Mouse (Mus musculus) intestine, postnatal 0 days (tissue): ENCODE data around the gene Ntng1. TPM values are rescaled to one million over a fixed set of nuclear protein-coding genes. Genes with fewer than 3 reads are reported as not detected.

Experiments
- ATAC-seq: fragments of 200-750 bp; cut with Nextera tagmentation; 2 replicates; pipeline ENCODE4 v1.8.0; 2017; ENCODE audit warnings: mild to moderate bottlenecking, moderate TSS enrichment, moderate library complexity
- H3K27ac ChIP-seq: fragments of 300-500 bp; sonication (generic); 2 replicates; pipeline ENCODE4 v1.5.1; 2014; ENCODE audit warnings: mild to moderate bottlenecking, low read depth, low read length, moderate library complexity
- H3K27me3 ChIP-seq: fragments of 300-500 bp; sonication (generic); replicated peaks from 2 replicates; pipeline ENCODE4 v1.6.1; 2014; ENCODE audit warnings: low read length, mixed read lengths; ENCODE audit not compliant: control insufficient read depth, insufficient read depth
- H3K36me3 ChIP-seq: fragments of 300-500 bp; sonication (generic); 2 replicates; pipeline ENCODE4 v1.6.1; 2014; ENCODE audit warnings: mild to moderate bottlenecking, moderate library complexity; ENCODE audit not compliant: control insufficient read depth, insufficient read depth
- H3K4me1 ChIP-seq: fragments of 300-500 bp; sonication (generic); replicated peaks from 2 replicates; pipeline ENCODE4 v1.6.1; 2014; ENCODE audit warnings: antibody characterized with exemption, low read length, mixed read lengths; ENCODE audit not compliant: control insufficient read depth, insufficient read depth
- H3K4me2 ChIP-seq: fragments of 300-500 bp; sonication (generic); replicated peaks from 2 replicates; pipeline ENCODE4 v1.6.1; 2014; ENCODE audit warnings: low read depth, mild to moderate bottlenecking, moderate library complexity
- H3K4me3 ChIP-seq: fragments of 300-500 bp; sonication (generic); 2 replicates; pipeline ENCODE4 v1.5.1; 2014; ENCODE audit warnings: low read depth, low read length
- H3K9ac ChIP-seq: fragments of 300-500 bp; sonication (generic); 2 replicates; pipeline ENCODE4 v1.6.1; 2014; ENCODE audit warnings: mild to moderate bottlenecking, low read depth, low read length
- H3K9me3 ChIP-seq: fragments of 300-500 bp; sonication (generic); 2 replicates; pipeline ENCODE4 v1.6.1; 2016; ENCODE audit warnings: mixed run types; ENCODE audit not compliant: control insufficient read depth
- CTCF ChIP-seq: sonication (generic); IDR thresholded peaks from 2 replicates; pipeline ENCODE4 v1.5.1; 2016; ENCODE audit warnings: low read depth, mild to moderate bottlenecking, control low read depth, antibody characterized with exemption, moderate library complexity
- WGBS: fragments of 180-500 bp; shearing (Covaris S2); extraction: QIAGEN DNeasy Blood & Tissue Kit; methylation state at CpG from one replicate; pipeline ENCODE4 v1.1.7; 2014; 5-methylcytosine and 5-hydroxymethylcytosine counted together
- polyA plus RNA-seq: library from polyadenylated mRNA; unstranded; fragments of >200 nt; fragmentation: Nextera tagmentation; extraction: Ambion mirVana; gene quantifications from 2 replicates; pipeline ENCODE4 v1.2.1, GENCODE M21; 2015

Gene Ntng1
- polyA plus RNA-seq, 1 experiment from 2014 or later = 0.38 TPM

DNA sequence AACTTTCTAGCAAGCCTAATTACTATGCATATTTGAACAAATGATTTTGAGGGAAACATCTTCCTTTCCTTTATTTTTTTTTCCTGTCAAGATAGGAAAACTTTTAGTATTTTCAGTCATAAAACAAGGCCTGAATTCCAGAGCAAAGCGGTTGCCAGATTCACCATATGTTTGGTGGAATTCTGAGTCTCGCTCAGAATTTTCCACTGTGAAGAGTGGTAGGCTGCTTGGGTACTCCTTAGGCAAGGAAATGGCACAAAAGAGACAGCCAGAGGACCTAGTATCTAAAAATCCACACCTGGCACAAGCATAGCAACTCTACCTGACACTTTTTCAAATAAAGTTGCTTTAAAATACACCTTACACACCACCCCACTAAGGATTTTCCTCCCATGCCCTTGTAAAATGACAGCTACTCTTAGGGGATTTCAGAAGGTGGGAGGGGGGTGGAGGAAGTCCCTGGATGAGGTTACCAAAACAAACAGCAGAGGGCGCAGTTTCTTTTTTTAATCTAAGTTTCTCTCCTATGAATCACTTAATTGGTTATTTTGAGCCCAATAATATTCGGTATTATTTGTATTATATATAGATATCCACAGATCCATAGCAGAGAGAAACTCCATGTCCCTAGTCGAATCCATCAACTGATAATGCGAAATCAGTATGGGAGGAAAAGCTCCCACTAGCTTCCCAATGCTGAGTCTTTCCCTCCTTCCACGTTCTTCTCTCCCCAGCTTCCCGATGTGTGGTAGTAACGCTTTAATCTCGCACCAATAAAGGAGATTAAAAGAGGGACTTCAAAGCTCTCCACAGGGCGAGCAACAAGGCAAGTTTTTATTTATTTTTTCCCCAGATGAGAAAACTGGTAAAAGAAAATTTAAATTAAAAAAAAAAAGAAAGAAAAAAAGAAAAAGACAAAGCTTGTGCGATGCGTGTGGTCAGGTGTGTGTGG is 2.2 kb downstream of the Ntng1 start:
- Histone ChIP-seq H3K9ac (no peak overlapping the region), H3K4me3 (peak overlapping the region; percentile 63), H3K36me3 (no peaks in the 10 kb centered on the region), H3K9me3 (no peaks in the 10 kb centered on the region), H3K4me1 (peaks cover 7% of the 10 kb centered on the region; the same call in 1 of the 2 replicates), H3K4me2 (peak overlapping the region; percentile 92), H3K27me3 (peaks cover 24% of the 10 kb centered on the region), H3K27ac (no peak overlapping the region)
- ATAC-seq = no peak
- TF ChIP-seq CTCF = peak; percentile 61
- WGBS = 4% methylated on average over 13 of the region's 13 CpGs

DNA sequence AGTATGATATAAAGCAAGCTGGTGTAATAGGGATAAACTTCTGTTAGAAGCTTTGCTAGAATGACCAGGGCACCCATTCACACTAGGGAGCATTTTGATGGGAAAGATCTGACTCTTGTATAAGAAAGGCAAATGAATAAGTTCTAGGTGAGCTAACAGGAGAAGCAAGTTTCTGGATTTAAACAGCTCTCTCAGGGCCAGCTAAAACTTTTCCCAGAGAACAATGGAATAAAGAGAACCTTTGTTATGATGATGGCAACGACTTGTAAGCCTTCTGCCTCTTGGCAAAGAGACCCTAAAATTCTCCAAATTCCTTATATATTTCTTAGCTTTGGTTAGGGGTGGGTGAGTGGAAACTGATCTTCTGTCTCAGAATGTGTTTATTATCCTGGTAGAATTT is 7.7 kb downstream of the Ntng1 start:
- 26% methylated on average over 1 of the region's 1 CpGs for WGBS
- no peaks in the 10 kb centered on the region for H3K27me3 ChIP-seq
- no peak overlapping the region for H3K9ac ChIP-seq
- H3K4me2 ChIP-seq = no peak overlapping the region
- H3K9me3 ChIP-seq = no peaks in the 10 kb centered on the region
- H3K4me3 ChIP-seq = no peak overlapping the region
- no peak for TF ChIP-seq CTCF
- ATAC-seq = no peak
- no peaks in the 10 kb centered on the region for H3K4me1 ChIP-seq
- H3K27ac ChIP-seq = no peak overlapping the region
- no peaks in the 10 kb centered on the region for H3K36me3 ChIP-seq

DNA sequence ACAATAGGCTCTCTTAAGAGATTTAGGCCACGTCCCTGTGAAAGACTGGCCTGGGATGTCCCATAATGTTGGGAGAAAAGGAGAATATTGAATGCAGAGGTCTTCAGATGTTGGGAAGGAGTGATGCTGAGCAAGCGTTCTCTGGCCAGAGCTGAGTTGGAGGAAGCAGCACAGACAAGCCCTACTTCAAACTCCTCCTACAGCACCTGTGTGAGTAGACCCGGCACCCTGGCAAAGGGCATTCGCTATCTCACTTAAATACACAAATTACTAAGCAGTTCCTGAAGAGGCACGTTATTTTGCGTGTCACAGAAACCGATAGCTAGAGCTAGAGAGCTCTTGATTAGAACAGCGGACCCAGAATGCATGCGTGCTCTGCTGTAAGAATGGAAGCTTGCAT is 10.7 kb downstream of the Ntng1 start:
- Histone ChIP-seq H3K27me3 (no peaks in the 10 kb centered on the region), H3K4me1 (no peaks in the 10 kb centered on the region), H3K9me3 (no peaks in the 10 kb centered on the region), H3K27ac (no peak overlapping the region), H3K4me2 (no peak overlapping the region), H3K36me3 (no peaks in the 10 kb centered on the region), H3K9ac (no peak overlapping the region), H3K4me3 (no peak overlapping the region)
- 63% methylated on average over 9 of the region's 9 CpGs for WGBS
- no peak for TF ChIP-seq CTCF
- no peak for ATAC-seq

DNA sequence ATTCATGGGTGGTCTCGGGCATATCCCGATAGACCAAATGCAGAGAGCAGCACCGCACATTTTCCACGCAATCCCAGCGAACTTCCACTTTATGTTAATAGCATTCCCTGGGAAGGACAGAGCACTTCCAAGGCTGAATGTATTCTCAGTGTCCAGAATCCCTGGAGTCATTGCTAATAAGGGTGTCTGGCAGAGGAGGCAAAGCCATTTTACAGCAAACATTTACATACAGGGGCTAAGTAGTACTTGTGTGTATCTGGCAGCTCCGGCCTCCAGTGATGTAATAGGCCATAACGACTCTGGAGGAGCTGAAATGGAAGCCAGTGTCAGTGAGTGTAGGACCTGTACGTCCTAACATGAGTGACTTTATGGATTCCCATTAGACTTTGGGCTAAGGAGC is 11.5 kb downstream of the Ntng1 start:
- WGBS = 70% methylated on average over 8 of the region's 8 CpGs

DNA sequence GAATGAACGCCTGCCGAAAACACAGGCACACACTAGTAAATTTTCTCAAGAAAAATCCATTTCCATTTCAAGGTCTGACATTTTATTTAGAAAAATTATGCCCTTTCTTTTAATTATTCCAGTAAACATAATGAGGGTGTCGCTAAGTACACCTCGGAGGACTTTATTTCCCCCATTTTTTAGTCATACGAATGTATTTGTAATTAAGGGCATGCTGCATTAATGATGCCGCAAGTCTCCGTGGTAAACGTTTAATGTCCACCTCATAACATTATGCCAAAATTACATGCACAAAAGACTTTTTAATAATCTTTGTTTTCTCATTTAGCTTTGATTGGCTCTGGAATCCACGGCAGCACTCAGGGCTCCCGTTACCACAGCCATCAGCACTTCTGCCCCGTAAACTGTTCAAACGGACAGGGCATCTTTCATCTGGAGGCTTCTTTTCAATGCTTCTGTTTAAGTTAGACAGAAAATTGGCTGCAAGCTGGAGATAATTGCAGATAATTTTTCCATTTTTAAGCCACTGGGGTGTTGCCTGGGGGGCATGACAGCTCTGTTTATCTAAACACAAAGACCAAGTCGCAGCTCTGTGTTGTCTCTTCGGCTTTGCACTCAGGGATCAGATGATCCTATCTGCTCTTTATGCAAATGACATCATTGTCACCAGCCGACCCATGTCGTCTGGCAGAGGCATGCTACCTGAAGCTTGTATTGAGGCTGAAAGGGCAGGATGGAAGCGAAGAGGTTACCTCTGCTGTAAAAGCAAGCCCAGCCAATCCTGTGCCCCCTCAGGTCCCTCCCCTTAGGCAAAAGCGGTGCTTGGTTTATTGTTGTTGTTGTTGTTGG is 12.5 kb downstream of the Ntng1 start:
- Histone ChIP-seq H3K27me3 (no peaks in the 10 kb centered on the region), H3K4me2 (no peak overlapping the region), H3K27ac (no peak overlapping the region), H3K4me3 (no peak overlapping the region), H3K9ac (no peak overlapping the region), H3K36me3 (no peaks in the 10 kb centered on the region), H3K9me3 (no peaks in the 10 kb centered on the region), H3K4me1 (no peaks in the 10 kb centered on the region)
- 60% methylated on average over 18 of the region's 18 CpGs for WGBS
- TF ChIP-seq CTCF = no peak
- no peak for ATAC-seq

More for the DNA sequence above, 11.5 kb downstream of the Ntng1 start:
- TF ChIP-seq CTCF = no peak
- H3K36me3 ChIP-seq = no peaks in the 10 kb centered on the region
- no peak for ATAC-seq
- no peak overlapping the region for H3K4me3 ChIP-seq
- no peaks in the 10 kb centered on the region for H3K27me3 ChIP-seq
- no peak overlapping the region for H3K4me2 ChIP-seq
- no peak overlapping the region for H3K9ac ChIP-seq
- H3K4me1 ChIP-seq = no peaks in the 10 kb centered on the region
- no peaks in the 10 kb centered on the region for H3K9me3 ChIP-seq
- no peak overlapping the region for H3K27ac ChIP-seq

DNA sequence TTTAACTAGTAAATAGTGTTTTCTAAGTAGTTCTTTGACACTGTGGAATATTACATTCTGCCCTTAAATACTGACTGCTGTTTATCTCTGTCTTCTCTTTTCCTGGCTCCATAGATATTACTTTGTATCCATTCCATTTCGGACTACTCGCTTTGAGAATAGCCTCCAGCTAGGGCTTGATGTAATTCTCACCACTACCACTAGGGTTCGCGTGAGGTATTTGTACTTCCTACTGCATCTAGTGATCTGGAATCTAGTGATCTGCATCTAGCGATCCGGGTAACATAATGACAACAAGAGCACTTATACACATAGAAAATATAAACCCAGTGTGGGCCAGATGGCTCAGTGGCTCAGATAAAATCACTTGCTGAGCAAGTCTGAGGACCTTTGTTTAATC is 14.2 kb downstream of the Ntng1 start:
- H3K9me3 ChIP-seq = no peaks in the 10 kb centered on the region

More for the DNA sequence above, 14.2 kb downstream of the Ntng1 start:
- no peaks in the 10 kb centered on the region for H3K4me1 ChIP-seq
- no peak overlapping the region for H3K4me2 ChIP-seq
- TF ChIP-seq CTCF = peak; percentile 58
- WGBS = 68% methylated on average over 6 of the region's 6 CpGs
- H3K27ac ChIP-seq = no peak overlapping the region
- H3K9ac ChIP-seq = no peak overlapping the region
- no peaks in the 10 kb centered on the region for H3K36me3 ChIP-seq
- no peak overlapping the region for H3K4me3 ChIP-seq
- ATAC-seq = no peak
- no peaks in the 10 kb centered on the region for H3K27me3 ChIP-seq
